Mouse (Mus musculus): ENCODE results near the gene Diaph2. TPM values are rescaled to one million over a fixed set of nuclear protein-coding genes. Genes with fewer than 3 reads are reported as not detected.
"Not testable (repeated sequence)": the region's sequence is repeated elsewhere in the genome, so short reads cannot be mapped to it uniquely, and the experiment has no call there.

Diaph2 gene
- total RNA-seq, 1 experiment from 2014 or later: 20.3 TPM

GRCm38 (mm10) chrX:129781844-129782243 lies 32.3 kb downstream of the Diaph2 start:
- no peak for ATAC-seq (ENCODE audit: extremely low read depth, insufficient number of reproducible peaks, low FRiP score, poor library complexity, severe bottlenecking)

- no peak for ATAC-seq (ENCODE audit: extremely low read depth, insufficient number of reproducible peaks, low FRiP score, poor library complexity, severe bottlenecking)
Measured at GRCm38 (mm10) chrX:129784062-129784461, 34.5 kb downstream of the Diaph2 start.

- not testable (repeated sequence) for ATAC-seq (ENCODE audit: extremely low read depth, insufficient number of reproducible peaks, low FRiP score, poor library complexity, severe bottlenecking)
Measured at GRCm38 (mm10) chrX:129799920-129800319, 50.4 kb downstream of the Diaph2 start.

- ATAC-seq (ENCODE audit: extremely low read depth, insufficient number of reproducible peaks, low FRiP score, poor library complexity, severe bottlenecking): no peak
Measured at GRCm38 (mm10) chrX:129831903-129832302, 82.4 kb downstream of the Diaph2 start.

- no peak for ATAC-seq (ENCODE audit: extremely low read depth, insufficient number of reproducible peaks, low FRiP score, poor library complexity, severe bottlenecking)
Measured at GRCm38 (mm10) chrX:129833887-129834286, 84.3 kb downstream of the Diaph2 start.

- ATAC-seq (ENCODE audit: extremely low read depth, insufficient number of reproducible peaks, low FRiP score, poor library complexity, severe bottlenecking): 0 out of 2 replicates have a peak, but pooled peaks have one; percentile 41
Measured at GRCm38 (mm10) chrX:129884465-129884864, 134.9 kb downstream of the Diaph2 start.

GRCm38 (mm10) chrX:129925806-129926205 lies 176.3 kb downstream of the Diaph2 start:
- ATAC-seq (ENCODE audit: extremely low read depth, insufficient number of reproducible peaks, low FRiP score, poor library complexity, severe bottlenecking): no peak

- no peak for ATAC-seq (ENCODE audit: extremely low read depth, insufficient number of reproducible peaks, low FRiP score, poor library complexity, severe bottlenecking)
Measured at GRCm38 (mm10) chrX:129974816-129975215, 225.3 kb downstream of the Diaph2 start.

- no peak for ATAC-seq (ENCODE audit: extremely low read depth, insufficient number of reproducible peaks, low FRiP score, poor library complexity, severe bottlenecking)
Measured at GRCm38 (mm10) chrX:130008210-130008609, 258.7 kb downstream of the Diaph2 start.

GRCm38 (mm10) chrX:130019735-130020134 lies 270.2 kb downstream of the Diaph2 start:
- ATAC-seq (ENCODE audit: extremely low read depth, insufficient number of reproducible peaks, low FRiP score, poor library complexity, severe bottlenecking): no peak

- no peak for ATAC-seq (ENCODE audit: extremely low read depth, insufficient number of reproducible peaks, low FRiP score, poor library complexity, severe bottlenecking)
Measured at GRCm38 (mm10) chrX:130044525-130044924, 295.0 kb downstream of the Diaph2 start.

- ATAC-seq (ENCODE audit: extremely low read depth, insufficient number of reproducible peaks, low FRiP score, poor library complexity, severe bottlenecking): no peak
Measured at GRCm38 (mm10) chrX:130149216-130149615, 399.7 kb downstream of the Diaph2 start.

GRCm38 (mm10) chrX:130152164-130152563 lies 402.6 kb downstream of the Diaph2 start:
- no peak for ATAC-seq (ENCODE audit: extremely low read depth, insufficient number of reproducible peaks, low FRiP score, poor library complexity, severe bottlenecking)

GRCm38 (mm10) chrX:130173126-130173525 lies 423.6 kb downstream of the Diaph2 start:
- no peak for ATAC-seq (ENCODE audit: extremely low read depth, insufficient number of reproducible peaks, low FRiP score, poor library complexity, severe bottlenecking)

- ATAC-seq (ENCODE audit: extremely low read depth, insufficient number of reproducible peaks, low FRiP score, poor library complexity, severe bottlenecking): no peak
Measured at GRCm38 (mm10) chrX:130187891-130188290, 438.3 kb downstream of the Diaph2 start.

- ATAC-seq (ENCODE audit: extremely low read depth, insufficient number of reproducible peaks, low FRiP score, poor library complexity, severe bottlenecking): no peak
Measured at GRCm38 (mm10) chrX:130188449-130188848, 438.9 kb downstream of the Diaph2 start.

GRCm38 (mm10) chrX:130189250-130189649 lies 439.7 kb downstream of the Diaph2 start:
- ATAC-seq (ENCODE audit: extremely low read depth, insufficient number of reproducible peaks, low FRiP score, poor library complexity, severe bottlenecking): no peak

GRCm38 (mm10) chrX:130197412-130197811 lies 447.9 kb downstream of the Diaph2 start:
- not testable (repeated sequence) for ATAC-seq (ENCODE audit: extremely low read depth, insufficient number of reproducible peaks, low FRiP score, poor library complexity, severe bottlenecking)

- no peak for ATAC-seq (ENCODE audit: extremely low read depth, insufficient number of reproducible peaks, low FRiP score, poor library complexity, severe bottlenecking)
Measured at GRCm38 (mm10) chrX:130205243-130205642, 455.7 kb downstream of the Diaph2 start.

- ATAC-seq (ENCODE audit: extremely low read depth, insufficient number of reproducible peaks, low FRiP score, poor library complexity, severe bottlenecking): no peak
Measured at GRCm38 (mm10) chrX:130212227-130212626, 462.7 kb downstream of the Diaph2 start.

- no peak for ATAC-seq (ENCODE audit: extremely low read depth, insufficient number of reproducible peaks, low FRiP score, poor library complexity, severe bottlenecking)
Measured at GRCm38 (mm10) chrX:130212759-130213158, 463.2 kb downstream of the Diaph2 start.

Measured in neutrophil, adult 5-6 weeks (primary cell).